Mouse (Mus musculus) brain, embryonic 14.5 days (tissue): ENCODE data around the gene Pmm1.

Experiments used
- CTCF ChIP-seq: fragments of 200-500 bp; IDR thresholded peaks from 2 replicates; pipeline ENCODE4 v1.5.1; 2012; ENCODE audit warnings: inconsistent platforms, mild to moderate bottlenecking, moderate library complexity, borderline replicate concordance; ENCODE audit not compliant: insufficient read depth, insufficient read length; ENCODE audit errors: extremely low read depth
- POLR2A ChIP-seq: fragments of 200-500 bp; IDR thresholded peaks from 2 replicates; pipeline ENCODE4 v1.6.1; 2012; ENCODE audit warnings: mild to moderate bottlenecking, inconsistent platforms, borderline replicate concordance; ENCODE audit not compliant: poor library complexity, insufficient read depth, insufficient read length, severe bottlenecking; ENCODE audit errors: extremely low read depth

DNA sequence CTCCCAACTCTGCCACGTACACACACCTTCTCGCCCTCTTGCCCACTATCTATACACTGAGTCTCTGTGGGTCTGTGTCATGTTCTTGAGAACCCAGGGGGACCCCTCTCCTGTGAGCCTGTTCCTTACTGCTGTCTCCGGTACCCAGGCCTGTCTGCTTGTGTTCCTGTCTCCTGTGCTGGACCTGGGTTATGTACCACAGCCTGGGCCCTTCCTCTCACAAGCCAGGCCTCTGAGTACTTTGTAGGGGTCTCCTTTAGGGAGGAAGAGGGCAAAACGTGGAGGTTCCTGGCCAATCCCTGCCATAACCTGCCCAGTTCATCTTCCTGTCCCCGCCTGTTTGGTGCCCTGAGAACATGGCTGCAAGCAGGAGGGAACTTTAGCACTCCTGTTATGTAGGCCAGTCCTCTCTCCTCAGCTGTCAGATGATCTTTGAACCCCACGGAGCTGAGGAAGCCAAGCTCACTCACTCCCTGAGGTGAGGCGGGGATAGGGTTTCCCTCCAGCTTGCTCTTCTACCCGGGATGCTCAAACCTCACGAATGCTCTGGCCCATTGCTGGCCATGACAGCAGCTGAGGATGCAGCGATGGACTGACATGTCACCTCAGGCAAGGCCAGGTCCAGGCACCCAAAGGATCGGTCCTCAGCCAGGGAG, 11.1 kb downstream of the Pmm1 start:
- no peak for TF ChIP-seq POLR2A
- no peak for TF ChIP-seq CTCF
